Mouse (Mus musculus) heart, postnatal 25 days (tissue): Measurements from ENCODE around the gene Nhlh2. TPM values are rescaled to one million over a fixed set of nuclear protein-coding genes. Genes with fewer than 3 reads are reported as not detected.

Experiments used
- DNase-seq: peaks from one replicate; pipeline ENCODE4 v3.0.0; 2022; ENCODE audit warnings: low spot score
- intact Hi-C: fragments of 180-260 bp; cut with DNase I; formaldehyde crosslinking; loops from one replicate; pipeline ENCODE4 v1.15.1; 2025
- total RNA-seq, 2 experiments: library from RNA; stranded (reverse); gene quantifications; 2 replicates each; pipeline ENCODE4 v1.2.3; 2021

Nhlh2 gene
- total RNA-seq, 2 experiments from 2014 or later = not detected

GRCm38 (mm10) chr3:102023829-102024228 lies 14.0 kb downstream of the Nhlh2 start:
- intact Hi-C loops = no loop called here
- no peak for DNase-seq

DNA sequence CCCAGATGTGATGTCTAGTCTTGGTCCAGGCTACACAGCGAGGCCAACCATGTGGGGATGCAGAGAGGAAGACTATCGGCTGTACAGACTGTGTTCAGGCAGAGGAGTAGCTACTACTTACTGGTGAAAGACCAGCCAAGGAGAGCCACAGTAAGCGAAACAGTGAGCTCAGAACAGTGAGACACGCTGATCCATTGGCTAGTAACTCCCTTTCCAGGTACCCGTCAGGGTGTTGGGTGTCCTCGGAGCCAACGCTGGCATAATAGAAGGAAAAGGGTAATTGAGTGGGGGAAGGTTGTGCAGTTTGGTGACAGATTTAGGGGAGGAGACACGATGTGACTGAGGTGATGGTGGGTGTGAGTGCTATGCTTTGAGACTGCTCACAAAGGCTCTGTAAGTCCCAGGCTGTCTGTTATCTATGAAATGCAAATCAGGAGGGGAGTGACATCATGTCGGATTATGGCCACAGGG lies 15.1 kb downstream of the Nhlh2 start:
- intact Hi-C loops = no loop called here
- no peak for DNase-seq

DNA sequence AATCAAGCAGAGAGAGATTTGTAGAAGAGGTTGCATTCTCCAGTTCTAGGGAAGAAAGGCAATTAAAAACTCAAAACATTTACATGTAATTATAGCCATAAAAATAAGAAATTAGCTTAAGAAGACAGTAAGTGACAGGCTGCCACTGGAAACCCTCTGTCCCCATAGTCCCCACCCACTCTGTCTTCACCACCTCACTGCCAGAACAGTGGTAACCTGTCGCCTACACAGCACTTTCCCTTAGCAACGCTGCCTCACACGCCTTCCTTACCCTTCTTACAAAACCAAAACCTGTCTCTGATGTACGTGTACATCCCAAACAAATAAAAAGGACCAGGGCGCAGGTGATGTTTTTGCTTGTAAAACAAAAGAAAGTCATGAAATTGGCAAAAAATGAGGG lies 15.8 kb downstream of the Nhlh2 start:
- intact Hi-C loops = no loop called here

DNA sequence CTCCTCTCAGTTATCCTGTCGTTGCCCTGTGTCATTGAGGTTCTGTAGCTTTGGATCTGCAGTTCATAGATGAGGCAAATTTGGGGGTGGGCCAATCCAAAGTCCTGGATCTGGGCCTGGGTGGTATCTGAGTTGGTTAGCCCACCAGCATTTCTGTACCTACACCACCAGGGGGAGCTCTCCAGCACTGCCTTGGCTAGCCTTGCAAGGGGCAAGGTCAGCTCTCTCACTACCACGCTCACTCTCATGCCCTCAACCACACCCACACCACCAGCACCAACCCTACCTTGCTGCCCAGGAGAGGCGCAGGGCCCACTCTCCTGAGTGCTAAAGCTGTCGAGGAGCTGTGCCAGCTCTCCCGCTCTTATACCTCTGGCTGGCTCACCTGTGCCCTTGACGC lies 18.0 kb downstream of the Nhlh2 start:
- intact Hi-C loops = no loop called here
- no peak for DNase-seq

More for the DNA sequence above, 15.8 kb downstream of the Nhlh2 start:
- no peak for DNase-seq

DNA sequence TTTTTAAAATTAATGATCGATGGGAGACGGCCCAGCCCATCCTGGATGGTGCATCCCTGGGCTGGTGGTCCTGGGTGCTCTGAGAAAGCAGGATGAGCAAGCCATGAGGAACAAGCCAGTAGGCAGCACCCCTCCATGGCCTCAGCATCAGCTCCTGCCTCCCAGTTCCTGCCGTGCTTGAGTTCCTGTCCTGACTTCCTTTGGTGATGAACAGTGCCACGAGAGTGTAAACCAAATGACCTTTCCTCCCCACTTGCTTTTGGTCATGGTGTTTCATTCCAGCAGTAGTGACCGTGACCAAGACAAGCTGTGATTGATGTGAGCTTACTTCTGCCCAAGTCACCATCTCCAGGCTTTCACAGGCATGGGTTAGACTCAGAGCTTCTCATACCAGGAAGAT lies 27.9 kb downstream of the Nhlh2 start:
- intact Hi-C loops = no loop called here
- no peak for DNase-seq

- intact Hi-C loops = no loop called here
- no peak for DNase-seq
Observed at GRCm38 (mm10) chr3:102038608-102039007, 28.7 kb downstream of the Nhlh2 start.

DNA sequence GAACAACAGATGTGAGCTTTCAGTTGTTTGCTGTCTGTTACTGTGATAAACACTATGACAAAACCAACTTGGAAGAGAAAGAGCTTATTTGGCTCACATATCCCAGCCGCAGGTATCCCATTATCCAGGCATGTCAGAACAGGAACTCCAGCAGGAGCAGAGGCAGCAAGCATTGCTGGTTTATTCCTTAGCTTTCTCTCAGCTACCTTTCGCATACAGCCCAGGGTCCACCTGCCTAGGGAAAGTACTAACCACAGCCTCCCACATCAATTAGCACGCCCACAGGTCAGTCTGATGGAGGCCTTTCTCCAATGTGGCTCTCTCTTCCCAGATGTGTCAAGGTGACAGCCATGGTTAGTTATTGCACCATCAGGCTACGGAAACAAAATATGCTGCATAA lies 31.8 kb downstream of the Nhlh2 start:
- intact Hi-C loops = no loop called here
- no peak for DNase-seq

DNA sequence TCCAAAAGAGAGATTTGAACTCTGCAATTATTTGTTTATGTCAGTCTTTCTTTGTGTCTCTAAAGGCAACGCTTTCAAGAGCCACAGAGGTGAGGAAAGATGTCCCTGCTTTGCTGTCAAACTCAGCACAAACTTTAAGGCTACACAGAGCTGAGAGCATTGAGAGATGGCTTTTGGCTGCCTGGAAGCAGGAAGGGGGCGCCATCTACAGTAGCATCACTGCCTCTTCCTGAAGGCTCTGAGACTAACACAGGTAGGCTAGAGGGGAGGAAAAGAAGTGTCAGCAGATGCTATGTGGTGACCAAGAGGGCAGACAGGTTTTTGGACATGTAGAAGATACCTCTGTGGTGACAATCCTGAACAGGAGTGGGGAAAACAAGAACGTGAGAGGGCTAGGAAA lies 35.2 kb downstream of the Nhlh2 start:
- no peak for DNase-seq
- intact Hi-C loops = no loop called here

- no peak for DNase-seq
- intact Hi-C loops = no loop called here
Observed at GRCm38 (mm10) chr3:102047532-102047931, 37.7 kb downstream of the Nhlh2 start.

GRCm38 (mm10) chr3:102049207-102050104 lies 39.6 kb downstream of the Nhlh2 start:
- no peak for DNase-seq
- intact Hi-C loops = no loop called here

- DNase-seq = no peak
- intact Hi-C loops = no loop called here
Observed at GRCm38 (mm10) chr3:102052036-102052435, 42.2 kb downstream of the Nhlh2 start.

DNA sequence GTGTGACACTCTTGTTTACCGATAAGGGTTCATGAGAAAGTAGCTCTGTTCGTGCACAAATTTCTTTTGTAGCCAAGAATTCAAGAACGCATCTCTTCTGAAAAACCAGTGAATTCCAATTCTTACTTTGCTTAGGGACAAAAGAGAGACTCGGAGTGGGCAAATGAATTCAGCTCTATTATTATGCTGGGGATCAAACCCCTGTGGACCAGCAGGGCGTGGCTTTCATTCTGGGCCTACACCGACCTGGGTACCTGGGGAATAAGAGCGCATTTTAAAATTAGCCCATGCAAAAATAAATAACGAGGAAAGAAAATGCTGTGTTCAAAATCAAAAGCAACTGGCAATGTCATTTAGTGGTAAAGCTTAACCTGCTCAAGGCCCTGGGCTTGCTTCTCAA lies 43.4 kb downstream of the Nhlh2 start:
- intact Hi-C loops = no loop called here
- DNase-seq = no peak

GRCm38 (mm10) chr3:102055878-102056277 lies 46.0 kb downstream of the Nhlh2 start:
- intact Hi-C loops = no loop called here

GRCm38 (mm10) chr3:102060065-102060464 lies 50.2 kb downstream of the Nhlh2 start:
- intact Hi-C loops = loop anchor here (5.0 kb wide), 1 partner anchor 163 kb away; no protein-coding TSS in a partner anchor
- DNase-seq = no peak

More at GRCm38 (mm10) chr3:102055878-102056277, 46.0 kb downstream of the Nhlh2 start:
- DNase-seq = no peak

- intact Hi-C loops = loop anchor here (5.0 kb wide), 1 partner anchor 165 kb away; no protein-coding TSS in a partner anchor
- peak; percentile 26 for DNase-seq
Observed at GRCm38 (mm10) chr3:102061923-102062670, 52.2 kb downstream of the Nhlh2 start.

GRCm38 (mm10) chr3:102062671-102063010 lies 52.8 kb downstream of the Nhlh2 start:
- no peak for DNase-seq
- intact Hi-C loops = loop anchor here (5.0 kb wide), 1 partner anchor 165 kb away; no protein-coding TSS in a partner anchor

- intact Hi-C loops = loop anchor here (5.0 kb wide), 1 partner anchor 166 kb away; no protein-coding TSS in a partner anchor
Observed at GRCm38 (mm10) chr3:102063273-102064120, 53.6 kb downstream of the Nhlh2 start.

DNA sequence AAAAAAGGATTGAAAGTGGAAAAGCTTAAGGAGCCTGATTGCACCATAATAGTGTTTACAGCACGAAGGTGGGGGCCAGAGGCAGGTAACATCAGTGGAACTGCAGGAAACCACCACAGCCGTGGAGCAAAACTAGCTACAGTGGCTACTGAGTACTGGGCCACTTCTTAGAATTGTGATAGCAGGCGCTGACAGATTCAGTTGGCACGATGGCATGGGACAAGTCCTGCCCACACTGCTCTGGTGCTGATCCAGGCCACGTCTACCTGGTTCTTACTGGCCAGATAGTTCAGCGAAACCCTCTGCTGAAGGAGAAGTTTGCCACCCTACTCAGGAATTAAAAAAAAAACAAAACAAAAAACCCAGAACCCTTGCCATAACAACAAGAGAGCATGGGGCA lies 54.7 kb downstream of the Nhlh2 start:
- intact Hi-C loops = loop anchor here (5.0 kb wide), 1 partner anchor 167 kb away; no protein-coding TSS in a partner anchor

More at GRCm38 (mm10) chr3:102063273-102064120, 53.6 kb downstream of the Nhlh2 start:
- no peak for DNase-seq

More for the DNA sequence above, 54.7 kb downstream of the Nhlh2 start:
- no peak for DNase-seq
